Mouse (Mus musculus) hindbrain, embryonic 12.5 days (tissue): Measurements from ENCODE around the gene Smagp. TPM values are rescaled to one million over a fixed set of nuclear protein-coding genes. Genes with fewer than 3 reads are reported as not detected.

Source experiments
- ATAC-seq: fragments of 200-750 bp; cut with Nextera tagmentation; 2 replicates; pipeline ENCODE4 v1.8.0; 2017; ENCODE audit warnings: moderate TSS enrichment; ENCODE audit not compliant: low FRiP score
- H3K27ac ChIP-seq: fragments of 300-500 bp; sonication (generic); 2 replicates; pipeline ENCODE4 v1.5.1; 2016; ENCODE audit warnings: mild to moderate bottlenecking
- H3K27me3 ChIP-seq: fragments of 300-500 bp; sonication (generic); 2 replicates; pipeline ENCODE4 v1.6.1; 2016; ENCODE audit warnings: mild to moderate bottlenecking
- H3K36me3 ChIP-seq: fragments of 300-500 bp; sonication (generic); 2 replicates; pipeline ENCODE4 v1.6.1; 2016; ENCODE audit warnings: mild to moderate bottlenecking
- H3K4me1 ChIP-seq: fragments of 300-500 bp; sonication (generic); 2 replicates; pipeline ENCODE4 v1.6.1; 2016
- H3K4me2 ChIP-seq: fragments of 300-500 bp; sonication (generic); replicated peaks from 2 replicates; pipeline ENCODE4 v1.6.1; 2016; ENCODE audit warnings: mild to moderate bottlenecking
- H3K4me3 ChIP-seq: fragments of 300-500 bp; sonication (generic); 2 replicates; pipeline ENCODE4 v1.5.1; 2016; ENCODE audit warnings: mild to moderate bottlenecking
- H3K9ac ChIP-seq: fragments of 300-500 bp; sonication (generic); 2 replicates; pipeline ENCODE4 v1.6.1; 2016; ENCODE audit warnings: mild to moderate bottlenecking, moderate library complexity
- H3K9me3 ChIP-seq: fragments of 300-500 bp; sonication (generic); replicated peaks from 2 replicates; pipeline ENCODE4 v1.6.1; 2016; ENCODE audit warnings: mild to moderate bottlenecking
- WGBS: fragments of 180-500 bp; shearing (Covaris S2); methylation state at CpG from one replicate; pipeline ENCODE4 v1.1.7; 2016; 5-methylcytosine and 5-hydroxymethylcytosine counted together
- polyA plus RNA-seq: library from polyadenylated mRNA; unstranded; fragments of >200 nt; fragmentation: Nextera tagmentation; extraction: Ambion mirVana; gene quantifications from 2 replicates; pipeline ENCODE4 v1.2.1, GENCODE M21; 2016

Gene Smagp
- polyA plus RNA-seq, 1 experiment from 2014 or later, result 5.0 TPM

DNA sequence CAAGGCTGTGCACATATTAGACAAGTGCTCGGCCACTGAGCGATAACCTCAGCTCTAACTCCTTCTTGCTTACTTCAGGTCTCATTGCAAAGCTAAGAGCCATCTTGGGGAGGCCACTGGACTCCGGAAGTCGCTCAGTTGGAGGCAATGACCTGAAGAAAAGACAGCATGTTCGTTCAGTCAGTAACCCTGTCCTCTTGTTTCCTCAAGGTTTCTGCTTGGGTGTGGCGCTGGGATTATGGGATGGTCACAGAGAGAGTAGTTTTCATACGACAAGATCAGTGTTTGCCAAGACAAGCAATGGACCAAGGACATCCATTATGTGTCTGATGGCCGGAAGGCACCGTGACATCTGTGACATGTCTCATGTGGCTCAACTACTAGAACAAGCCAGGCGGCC lies 37.8 kb upstream of the Smagp start:
- Histone ChIP-seq H3K27me3 (no peaks in the 10 kb centered on the region), H3K9me3 (no peaks in the 10 kb centered on the region), H3K36me3 (no peaks in the 10 kb centered on the region), H3K9ac (no peak overlapping the region), H3K4me2 (no peak overlapping the region), H3K4me3 (no peak overlapping the region), H3K27ac (no peak overlapping the region), H3K4me1 (no peaks in the 10 kb centered on the region)
- 88% methylated on average over 10 of the region's 10 CpGs for WGBS
- ATAC-seq, result no peak

DNA sequence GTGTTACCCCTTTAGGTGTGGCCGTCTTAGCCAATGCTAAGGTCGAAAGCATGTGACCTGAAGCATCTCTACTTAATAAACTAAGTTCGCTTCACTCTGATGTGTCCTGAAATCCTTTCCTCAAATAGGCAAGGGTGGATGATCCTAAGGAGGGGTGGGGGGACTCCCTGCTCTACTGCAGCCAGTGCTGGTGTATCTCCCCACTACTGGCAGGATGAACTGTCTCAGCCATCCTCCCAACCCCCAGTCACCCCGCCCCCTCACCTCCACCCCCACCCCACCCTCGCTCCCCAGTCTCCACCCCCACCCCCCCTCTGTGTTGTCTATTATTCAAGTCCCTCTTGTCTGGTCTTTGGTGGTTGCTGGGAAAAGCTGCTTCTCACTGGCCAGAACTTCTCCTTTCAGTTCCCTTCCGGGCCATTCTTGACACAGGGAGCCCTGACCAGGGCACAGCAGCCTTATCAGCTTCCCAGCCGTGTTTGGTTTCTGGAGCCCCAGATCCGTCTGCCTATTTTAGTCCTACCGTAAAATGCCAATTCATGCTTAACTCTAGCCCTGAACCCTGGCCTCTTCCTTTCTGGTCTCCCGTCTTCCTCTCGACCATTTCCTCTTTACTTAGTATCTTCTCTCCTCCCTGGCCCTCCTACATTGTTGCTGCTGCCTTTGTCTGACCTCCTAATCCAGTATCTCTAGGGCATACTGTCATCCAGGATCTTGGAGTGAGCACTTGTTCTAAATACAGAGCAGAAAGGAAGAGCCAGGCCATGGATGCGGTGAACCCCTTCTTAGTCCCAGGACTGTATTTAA lies 37.0 kb upstream of the Smagp start:
- H3K9me3 ChIP-seq, result no peaks in the 10 kb centered on the region
- no peak overlapping the region for H3K27ac ChIP-seq
- no peak overlapping the region for H3K4me3 ChIP-seq
- no peaks in the 10 kb centered on the region for H3K27me3 ChIP-seq
- H3K36me3 ChIP-seq, result no peaks in the 10 kb centered on the region
- no peak overlapping the region for H3K9ac ChIP-seq
- 46% methylated on average over 12 of the region's 12 CpGs for WGBS
- no peak for ATAC-seq
- H3K4me1 ChIP-seq, result no peaks in the 10 kb centered on the region
- no peak overlapping the region for H3K4me2 ChIP-seq

DNA sequence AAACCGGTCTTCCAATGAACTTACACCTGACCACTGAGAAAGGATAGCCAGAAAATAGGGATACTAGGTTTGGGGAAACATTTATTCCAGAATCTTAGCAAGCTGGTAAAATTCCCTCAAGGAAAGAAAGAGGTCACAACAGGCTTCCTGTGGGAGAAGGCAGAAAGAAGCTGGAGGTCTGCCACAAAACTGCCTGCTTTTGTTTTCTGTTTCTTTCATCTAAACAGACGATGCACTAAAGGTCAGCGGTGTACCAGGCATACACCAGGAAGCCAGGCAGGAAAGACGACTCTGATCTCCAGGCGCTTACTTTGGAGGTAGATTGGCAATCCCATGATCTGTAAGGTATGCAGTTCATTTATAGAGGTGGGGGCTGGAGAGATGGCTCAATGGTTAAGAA lies 34.1 kb upstream of the Smagp start:
- Histone ChIP-seq H3K27me3 (peaks cover 3% of the 10 kb centered on the region; the same call in 1 of the 2 replicates), H3K4me3 (no peak overlapping the region), H3K9ac (no peak overlapping the region), H3K27ac (no peak overlapping the region), H3K9me3 (no peaks in the 10 kb centered on the region), H3K4me2 (no peak overlapping the region), H3K36me3 (no peaks in the 10 kb centered on the region), H3K4me1 (peaks cover 5% of the 10 kb centered on the region)
- no peak for ATAC-seq
- WGBS, result 71% methylated on average over 5 of the region's 5 CpGs

DNA sequence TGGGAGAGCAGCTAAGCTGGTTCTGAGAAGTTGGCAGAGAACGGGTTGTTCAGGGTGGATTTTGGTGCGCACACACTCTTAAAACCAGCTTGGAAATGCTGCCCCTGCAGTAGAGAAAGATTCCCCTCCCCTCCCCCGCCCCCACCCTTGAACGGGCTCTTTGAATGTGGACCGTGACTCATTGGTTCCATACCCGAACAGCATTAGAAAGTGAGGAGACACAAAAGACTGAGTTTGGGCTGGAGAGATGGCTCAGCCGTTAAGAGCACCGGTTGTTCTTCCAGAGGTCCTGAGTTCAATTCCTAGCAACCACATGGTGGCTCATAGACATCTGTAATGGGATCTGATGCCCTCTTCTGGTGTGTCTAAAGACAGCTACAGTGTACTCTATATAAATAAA lies 33.3 kb upstream of the Smagp start:
- peaks cover 5% of the 10 kb centered on the region for H3K4me1 ChIP-seq
- no peaks in the 10 kb centered on the region for H3K36me3 ChIP-seq
- H3K4me3 ChIP-seq, result no peak overlapping the region
- no peak overlapping the region for H3K9ac ChIP-seq
- no peak overlapping the region for H3K27ac ChIP-seq
- ATAC-seq, result no peak
- 73% methylated on average over 8 of the region's 8 CpGs for WGBS
- H3K4me2 ChIP-seq, result no peak overlapping the region
- peaks cover 3% of the 10 kb centered on the region; the same call in 1 of the 2 replicates for H3K27me3 ChIP-seq
- H3K9me3 ChIP-seq, result no peaks in the 10 kb centered on the region

DNA sequence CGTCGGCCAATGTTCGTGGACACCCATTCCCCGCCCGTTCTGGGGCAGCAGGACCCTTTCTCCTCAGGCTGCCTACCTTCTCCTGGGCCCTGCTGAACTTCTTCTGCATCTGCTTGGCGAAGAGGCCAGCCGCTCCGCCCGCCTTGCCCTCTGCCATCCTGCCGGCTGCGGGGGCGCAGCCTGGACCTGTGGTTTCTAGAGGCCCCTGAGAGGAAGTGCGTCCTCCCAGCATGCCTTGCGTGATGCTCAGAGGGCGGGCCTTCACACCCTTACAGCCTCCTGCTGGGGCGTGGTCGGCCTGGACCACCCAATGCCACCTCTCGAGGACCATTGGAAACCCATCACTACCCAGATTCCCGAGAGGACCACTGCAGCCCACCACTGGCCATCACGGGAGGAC lies 32.6 kb upstream of the Smagp start, which contains the start of gene Bin2:
Bin2 (minus strand) TSS at position 217 of the 400 bp plus-strand sequence.
- no peak within 1 kb of the TSS for H3K4me3 ChIP-seq
- H3K36me3 ChIP-seq, result no peaks in the 10 kb centered on the region
- H3K4me2 ChIP-seq, result no peak within 1 kb of the TSS
- H3K27me3 ChIP-seq, result peaks cover 3% of the 10 kb centered on the region; the same call in 1 of the 2 replicates
- H3K9me3 ChIP-seq, result no peaks in the 10 kb centered on the region
- no peak within 1 kb of the TSS for H3K9ac ChIP-seq
- no peak within 1 kb of the TSS for H3K27ac ChIP-seq
- 91% methylated on average over 20 of the region's 20 CpGs for WGBS
- peaks cover 5% of the 10 kb centered on the region for H3K4me1 ChIP-seq
- no peak for ATAC-seq

DNA sequence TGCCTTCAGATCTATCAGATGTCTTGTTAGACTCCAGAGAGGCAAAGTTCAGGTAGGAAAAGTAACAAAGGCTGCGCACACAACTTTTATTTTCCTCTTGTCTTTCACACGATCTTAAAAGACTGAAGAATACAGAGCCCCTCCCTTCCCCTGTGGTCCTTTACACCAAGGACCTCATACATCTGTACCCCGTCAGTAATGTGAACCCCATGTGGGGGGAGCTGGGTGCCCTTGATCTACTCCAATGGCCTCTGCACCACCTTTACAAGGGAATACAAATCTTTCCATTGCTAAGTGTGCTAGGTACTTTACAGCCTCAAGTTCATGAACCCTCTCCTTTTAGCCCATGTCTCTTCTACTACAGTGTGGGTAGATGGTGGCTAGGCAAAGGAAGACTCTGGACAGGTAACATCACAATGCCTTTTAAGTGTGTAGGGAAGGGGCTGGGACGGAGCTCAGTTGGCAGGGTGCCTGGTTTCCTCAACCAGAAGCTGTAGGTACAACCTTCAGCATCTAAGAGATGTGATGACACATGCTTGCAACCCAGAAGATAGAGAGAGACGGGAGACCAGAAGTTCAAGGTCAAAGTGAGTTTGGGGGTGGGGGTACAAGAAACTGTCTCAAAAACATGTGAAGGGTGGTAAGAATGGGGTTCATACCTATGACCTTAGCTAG lies 31.3 kb upstream of the Smagp start:
- no peak overlapping the region for H3K4me2 ChIP-seq
- peaks cover 3% of the 10 kb centered on the region; the same call in 1 of the 2 replicates for H3K27me3 ChIP-seq
- no peaks in the 10 kb centered on the region for H3K36me3 ChIP-seq
- no peak overlapping the region for H3K9ac ChIP-seq
- no peaks in the 10 kb centered on the region for H3K9me3 ChIP-seq
- no peak overlapping the region for H3K4me3 ChIP-seq
- peaks cover 5% of the 10 kb centered on the region for H3K4me1 ChIP-seq
- no peak for ATAC-seq
- WGBS, result 89% methylated on average over 5 of the region's 5 CpGs
- H3K27ac ChIP-seq, result no peak overlapping the region

DNA sequence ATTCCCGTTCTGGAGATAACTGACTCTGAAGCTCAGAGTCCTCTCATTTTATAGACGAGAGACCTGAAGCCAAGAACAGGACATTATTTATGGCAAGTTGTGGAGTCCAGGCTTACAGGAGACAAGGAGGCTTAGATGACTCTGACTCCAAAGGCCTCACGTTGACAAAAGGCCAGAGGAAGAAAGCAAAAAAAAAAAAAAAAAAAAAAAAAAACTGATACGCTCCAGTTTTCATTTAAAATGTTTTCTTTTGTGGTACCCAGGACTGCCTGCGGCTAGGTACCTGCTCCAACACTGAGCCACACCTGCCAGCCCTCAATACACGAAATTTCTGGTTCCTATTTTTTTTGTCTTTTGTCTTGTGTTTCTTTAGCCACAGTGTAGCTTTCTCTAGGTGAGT lies 30.7 kb upstream of the Smagp start:
- no peak overlapping the region for H3K4me2 ChIP-seq
- no peak overlapping the region for H3K4me3 ChIP-seq
- ATAC-seq, result no peak
- H3K36me3 ChIP-seq, result no peaks in the 10 kb centered on the region
- H3K9ac ChIP-seq, result no peak overlapping the region
- 71% methylated on average over 6 of the region's 6 CpGs for WGBS
- no peak overlapping the region for H3K27ac ChIP-seq
- H3K9me3 ChIP-seq, result no peaks in the 10 kb centered on the region
- H3K27me3 ChIP-seq, result peaks cover 3% of the 10 kb centered on the region; the same call in 1 of the 2 replicates
- peaks cover 5% of the 10 kb centered on the region for H3K4me1 ChIP-seq

DNA sequence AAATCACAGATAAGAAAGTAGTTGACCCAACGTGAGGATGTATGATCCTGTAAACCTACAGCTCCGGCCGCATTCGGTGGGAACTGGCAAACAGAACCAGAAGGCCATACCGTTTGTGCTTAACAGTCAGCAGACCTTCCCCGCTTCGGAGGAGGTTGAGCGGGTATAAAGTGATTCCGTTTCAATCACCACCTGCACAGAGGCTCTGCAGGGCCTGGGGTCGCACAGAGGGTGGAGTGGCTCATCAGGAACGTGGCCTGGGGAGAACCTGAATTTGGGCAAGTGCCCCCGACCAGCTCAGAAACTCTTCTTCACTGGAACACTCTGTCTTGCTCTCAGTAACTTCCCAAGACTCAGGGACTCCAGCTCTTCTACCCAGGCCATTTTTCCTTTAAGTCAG lies 30.1 kb upstream of the Smagp start:
- Histone ChIP-seq H3K4me2 (no peak overlapping the region), H3K4me1 (peaks cover 5% of the 10 kb centered on the region), H3K27me3 (peaks cover 3% of the 10 kb centered on the region; the same call in 1 of the 2 replicates), H3K9me3 (no peaks in the 10 kb centered on the region), H3K4me3 (no peak overlapping the region), H3K27ac (no peak overlapping the region; the same call in 1 of the 2 replicates), H3K36me3 (no peaks in the 10 kb centered on the region), H3K9ac (no peak overlapping the region)
- 36% methylated on average over 12 of the region's 12 CpGs for WGBS
- no peak for ATAC-seq

DNA sequence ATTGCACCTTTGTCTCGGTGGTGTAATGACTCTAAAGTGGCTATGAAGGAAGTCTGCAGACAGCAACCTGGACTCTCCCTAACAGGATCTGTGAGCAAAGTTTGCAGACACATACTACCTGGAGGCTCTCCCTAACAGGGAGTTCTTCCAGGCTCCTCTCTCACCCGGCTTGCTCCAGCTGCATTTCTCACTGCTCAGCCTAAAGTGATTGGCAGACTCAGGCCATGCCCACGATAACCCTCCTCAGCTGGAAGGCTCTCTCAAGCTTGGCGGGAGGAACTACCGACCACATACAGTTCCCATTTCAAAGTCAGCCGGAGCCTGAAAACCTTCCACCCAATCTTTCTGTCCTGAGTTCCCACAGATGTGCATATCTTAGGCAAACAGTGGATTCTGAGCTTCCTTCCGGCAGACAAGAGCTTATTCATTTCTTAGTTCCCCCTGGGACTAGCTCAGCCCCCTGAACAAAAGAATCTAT lies 29.5 kb upstream of the Smagp start:
- Histone ChIP-seq H3K36me3 (no peaks in the 10 kb centered on the region), H3K4me3 (no peak overlapping the region), H3K9me3 (no peaks in the 10 kb centered on the region), H3K4me1 (peaks cover 5% of the 10 kb centered on the region), H3K9ac (no peak overlapping the region), H3K4me2 (no peak overlapping the region), H3K27me3 (peaks cover 3% of the 10 kb centered on the region; the same call in 1 of the 2 replicates), H3K27ac (no peak overlapping the region)
- ATAC-seq, result no peak
- WGBS, result 7% methylated on average over 7 of the region's 7 CpGs

DNA sequence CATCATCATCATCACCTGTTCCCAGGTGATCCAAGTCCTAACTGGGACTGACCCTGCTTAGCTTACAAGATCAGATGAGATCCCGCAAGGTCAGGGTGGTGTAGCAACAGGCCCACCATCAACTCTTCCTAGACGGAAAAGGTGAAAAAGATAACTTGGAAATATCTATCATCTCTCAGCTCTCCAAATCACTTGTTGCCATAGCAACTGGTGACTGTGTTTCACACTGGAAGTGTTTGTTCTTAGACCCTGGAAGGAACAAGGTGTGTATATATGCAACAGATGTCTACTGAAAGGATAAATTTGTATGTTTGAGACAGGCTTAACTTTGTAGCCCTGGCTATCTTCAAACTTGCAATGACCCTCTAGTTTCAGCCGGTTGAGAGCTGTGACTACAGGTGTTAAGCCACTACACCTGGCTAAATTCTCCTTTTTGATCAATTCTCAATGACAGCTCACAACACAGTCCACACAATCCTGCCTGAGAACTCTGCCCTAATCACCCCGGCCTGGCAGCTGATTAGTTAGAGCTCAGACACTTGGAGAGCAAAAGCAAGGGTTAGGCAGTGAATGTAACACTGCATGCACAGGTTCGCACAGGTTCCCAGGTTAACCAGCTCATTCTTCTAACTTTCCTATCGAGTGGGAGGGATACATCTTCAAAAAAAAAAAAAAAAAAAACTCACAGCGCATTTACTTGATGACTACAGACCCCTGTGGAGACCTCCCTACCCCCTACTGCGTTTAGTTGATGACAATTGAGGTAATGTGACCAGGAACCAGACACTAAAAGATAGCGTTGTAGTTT lies 28.9 kb upstream of the Smagp start:
- Histone ChIP-seq H3K9me3 (no peaks in the 10 kb centered on the region), H3K36me3 (no peaks in the 10 kb centered on the region), H3K27me3 (peaks cover 3% of the 10 kb centered on the region; the same call in 1 of the 2 replicates), H3K27ac (no peak overlapping the region), H3K9ac (no peak overlapping the region), H3K4me3 (no peak overlapping the region), H3K4me2 (no peak overlapping the region), H3K4me1 (peaks cover 5% of the 10 kb centered on the region)
- ATAC-seq, result no peak
- WGBS, result 40% methylated on average over 9 of the region's 9 CpGs

DNA sequence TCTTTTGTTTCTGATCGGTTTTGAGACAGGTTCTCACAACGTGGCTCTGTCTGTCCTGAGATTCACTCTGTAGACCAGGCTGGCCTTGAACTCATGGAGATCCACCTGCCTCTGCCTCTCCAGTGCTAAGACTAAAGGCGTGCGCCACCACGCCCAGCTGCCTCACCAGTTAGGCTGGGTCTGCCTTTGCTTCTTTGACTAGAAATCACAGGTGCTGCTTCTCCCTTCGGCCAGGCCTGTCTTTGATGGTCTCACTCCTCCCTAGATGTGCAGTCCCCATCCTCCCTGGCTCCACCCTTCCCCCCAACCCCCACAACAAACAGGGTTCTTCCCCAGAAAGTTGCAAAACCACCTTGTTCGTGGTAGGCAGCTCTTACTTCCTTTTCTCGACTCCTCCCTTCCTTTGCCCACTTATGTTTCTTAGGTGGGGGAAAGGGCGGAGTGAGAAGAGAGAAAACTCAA lies 28.1 kb upstream of the Smagp start:
- ATAC-seq, result no peak
- Histone ChIP-seq H3K27ac (no peak overlapping the region), H3K36me3 (no peaks in the 10 kb centered on the region), H3K4me2 (no peak overlapping the region), H3K9me3 (no peaks in the 10 kb centered on the region), H3K9ac (no peak overlapping the region), H3K4me1 (peaks cover 5% of the 10 kb centered on the region), H3K27me3 (peaks cover 3% of the 10 kb centered on the region; the same call in 1 of the 2 replicates), H3K4me3 (no peak overlapping the region)
- WGBS, result 81% methylated on average over 8 of the region's 9 CpGs

DNA sequence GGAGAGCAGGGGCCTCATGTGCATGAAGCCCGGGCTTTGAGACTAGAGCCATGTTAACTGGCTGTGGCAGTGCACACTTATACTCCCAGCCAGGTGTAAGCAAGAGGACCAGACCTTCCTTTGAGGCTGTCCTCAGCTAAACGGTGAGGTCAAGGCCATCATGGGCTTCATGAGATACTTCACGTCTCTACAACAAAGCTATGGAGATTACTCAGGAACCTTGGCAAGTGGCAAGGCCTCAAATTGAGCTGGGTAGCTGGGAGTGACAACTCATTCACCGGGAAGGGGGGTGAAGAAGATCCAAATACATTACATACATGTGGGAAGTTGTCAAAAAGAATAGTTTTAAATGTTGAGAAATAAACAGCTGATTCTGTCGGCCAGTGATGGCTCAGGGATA lies 24.1 kb upstream of the Smagp start:
- no peak overlapping the region for H3K4me3 ChIP-seq
- H3K4me1 ChIP-seq, result no peaks in the 10 kb centered on the region
- no peaks in the 10 kb centered on the region for H3K9me3 ChIP-seq
- H3K36me3 ChIP-seq, result no peaks in the 10 kb centered on the region
- H3K9ac ChIP-seq, result no peak overlapping the region
- no peak overlapping the region for H3K27ac ChIP-seq
- no peaks in the 10 kb centered on the region for H3K27me3 ChIP-seq
- H3K4me2 ChIP-seq, result no peak overlapping the region
- ATAC-seq, result no peak
- WGBS, result 90% methylated on average over 5 of the region's 5 CpGs
